Mouse (Mus musculus) MEL (cell line): ENCODE results near the gene Plxnb1. TPM values are rescaled to one million over a fixed set of nuclear protein-coding genes. Genes with fewer than 3 reads are reported as not detected.

ENCODE experiments used
- DNase-seq: peaks from one replicate; pipeline ENCODE4 v3.0.0; 2011; ENCODE audit warnings: low read depth, low spot score
- H3K27ac ChIP-seq: 2 replicates; pipeline ENCODE4 v1.5.1; 2012; ENCODE audit warnings: low read depth, mild to moderate bottlenecking, control low read depth, low read length, moderate library complexity; ENCODE audit not compliant: control insufficient read depth
- H3K27me3 ChIP-seq, 2 experiments: fragments of 150-350 bp in 1 of 2; sonication (generic) in 1 of 2; 2 replicates each; pipeline ENCODE4 v1.6.1; 2012; ENCODE audit warnings: low read length in 2 of 2, mild to moderate bottlenecking in 2 of 2, improper control_type of control experiment in 1 of 2, moderate library complexity in 1 of 2; ENCODE audit not compliant: insufficient read depth in 2 of 2, control insufficient read depth in 1 of 2
- H3K36me3 ChIP-seq, 2 experiments: 2 replicates each; pipeline ENCODE4 v1.6.1; 2012 to 2014; ENCODE audit warnings: low read length in 2 of 2, improper control_type of control experiment in 1 of 2, inconsistent platforms in 1 of 2, mild to moderate bottlenecking in 1 of 2; ENCODE audit not compliant: insufficient read depth in 2 of 2, control insufficient read depth in 1 of 2
- H3K4me1 ChIP-seq, 2 experiments: fragments of 150-350 bp in 1 of 2; sonication (generic) in 1 of 2; 2 replicates each; pipeline ENCODE4 v1.6.1; 2012; ENCODE audit warnings: low read length in 2 of 2, improper control_type of control experiment in 1 of 2, mild to moderate bottlenecking in 1 of 2; ENCODE audit not compliant: insufficient read depth in 2 of 2, control insufficient read depth in 1 of 2
- H3K4me3 ChIP-seq, 2 experiments: fragments of 150-350 bp in 1 of 2; sonication (generic) in 1 of 2; 2 replicates each; pipeline ENCODE4 v1.5.1; 2012; ENCODE audit warnings: low read depth in 2 of 2, low read length in 2 of 2, mild to moderate bottlenecking in 2 of 2, moderate library complexity in 2 of 2, control low read depth in 1 of 2, improper control_type of control experiment in 1 of 2; ENCODE audit not compliant: control insufficient read depth in 1 of 2, insufficient read depth in 1 of 2
- H3K79me2 ChIP-seq: 2 replicates; pipeline ENCODE4 v1.6.1; 2012; ENCODE audit warnings: mild to moderate bottlenecking, low read length, moderate library complexity; ENCODE audit not compliant: control insufficient read depth, poor library complexity, insufficient read depth
- H3K9ac ChIP-seq: 2 replicates; pipeline ENCODE4 v1.6.1; 2012; ENCODE audit warnings: low read depth, mild to moderate bottlenecking, control low read depth, low read length, moderate library complexity; ENCODE audit not compliant: control insufficient read depth, poor library complexity, severe bottlenecking
- H3K9me3 ChIP-seq: fragments of 150-350 bp; sonication (generic); replicated peaks from 2 replicates; pipeline ENCODE4 v1.6.1; 2012; ENCODE audit warnings: mild to moderate bottlenecking, low read length, improper control_type of control experiment, moderate library complexity; ENCODE audit not compliant: insufficient read depth
- BHLHE40 ChIP-seq: IDR thresholded peaks from 2 replicates; pipeline ENCODE4 v1.6.1; 2012; ENCODE audit warnings: low read depth, mild to moderate bottlenecking, inconsistent platforms, low read length, improper control_type of control experiment, borderline replicate concordance
- CTCF ChIP-seq, 3 experiments: IDR thresholded peaks in 2 of 3; conservative IDR thresholded peaks in 1 of 3; 2 replicates each; pipeline ENCODE4 v1.5.1; 2011 to 2012; ENCODE audit warnings: low read length in 3 of 3, low read depth in 2 of 3, mild to moderate bottlenecking in 2 of 3, improper control_type of control experiment in 1 of 3, inconsistent platforms in 1 of 3, mixed read lengths in 1 of 3, moderate library complexity in 1 of 3; ENCODE audit not compliant: control insufficient read depth in 1 of 3, insufficient read depth in 1 of 3, poor library complexity in 1 of 3, severe bottlenecking in 1 of 3
- E2F4 ChIP-seq: IDR thresholded peaks from 2 replicates; pipeline ENCODE4 v1.6.1; 2011; ENCODE audit warnings: low read depth, low read length, improper control_type of control experiment, borderline replicate concordance
- ELF1 ChIP-seq: IDR thresholded peaks from 2 replicates; pipeline ENCODE4 v1.6.1; 2014; ENCODE audit warnings: low read depth, mild to moderate bottlenecking, inconsistent platforms, low read length, improper control_type of control experiment, moderate library complexity
- ETS1 ChIP-seq: IDR thresholded peaks from 2 replicates; pipeline ENCODE4 v1.6.1; 2012; ENCODE audit warnings: low read depth, mild to moderate bottlenecking, inconsistent platforms, low read length, improper control_type of control experiment, moderate library complexity
- GATA1 ChIP-seq: IDR thresholded peaks from 2 replicates; pipeline ENCODE4 v1.6.1; 2011; ENCODE audit warnings: low read depth, low read length, improper control_type of control experiment
- KAT2A ChIP-seq: conservative IDR thresholded peaks from 2 replicates; pipeline ENCODE4 v1.6.1; 2012; ENCODE audit warnings: low read depth, low read length, improper control_type of control experiment, inconsistent platforms
- MAX ChIP-seq: IDR thresholded peaks from 2 replicates; pipeline ENCODE4 v1.6.1; 2011; ENCODE audit warnings: low read length, improper control_type of control experiment
- MAZ ChIP-seq: IDR thresholded peaks from 2 replicates; pipeline ENCODE4 v1.6.1; 2012; ENCODE audit warnings: low read depth, mild to moderate bottlenecking, inconsistent platforms, low read length, improper control_type of control experiment
- MYC ChIP-seq: IDR thresholded peaks from 2 replicates; pipeline ENCODE4 v1.6.1; 2011; ENCODE audit warnings: low read depth, mild to moderate bottlenecking, low read length, improper control_type of control experiment, moderate library complexity
- NELFE ChIP-seq: IDR thresholded peaks from 2 replicates; pipeline ENCODE4 v1.6.1; 2011; ENCODE audit warnings: low read depth, low read length, improper control_type of control experiment
- NRF1 ChIP-seq: IDR thresholded peaks from 2 replicates; pipeline ENCODE4 v1.6.1; 2014; ENCODE audit warnings: low read depth, mild to moderate bottlenecking, inconsistent platforms, low read length, improper control_type of control experiment, moderate library complexity; ENCODE audit not compliant: poor library complexity, insufficient read depth, severe bottlenecking
- POLR2AphosphoS2 ChIP-seq: IDR thresholded peaks from 2 replicates; pipeline ENCODE4 v1.6.1; 2011; ENCODE audit warnings: low read length, improper control_type of control experiment
- POLR2AphosphoS5 ChIP-seq: IDR thresholded peaks from 2 replicates; pipeline ENCODE4 v1.6.1; 2012; ENCODE audit warnings: low read depth, borderline replicate concordance, mild to moderate bottlenecking, inconsistent platforms, low read length, moderate library complexity, mixed read lengths
- RAD21 ChIP-seq: IDR thresholded peaks from 2 replicates; pipeline ENCODE4 v1.6.1; 2011; ENCODE audit warnings: mild to moderate bottlenecking, low read depth, low read length, improper control_type of control experiment
- RCOR1 ChIP-seq: IDR thresholded peaks from 2 replicates; pipeline ENCODE4 v1.6.1; 2012; ENCODE audit warnings: low read depth, mild to moderate bottlenecking, inconsistent platforms, low read length, improper control_type of control experiment
- SIN3A ChIP-seq: IDR thresholded peaks from 2 replicates; pipeline ENCODE4 v1.6.1; 2012; ENCODE audit warnings: low read length, improper control_type of control experiment, inconsistent platforms
- TAL1 ChIP-seq: IDR thresholded peaks from 2 replicates; pipeline ENCODE4 v1.6.1; 2012; ENCODE audit warnings: mild to moderate bottlenecking, inconsistent platforms, low read length, moderate library complexity, mixed read lengths
- TCF12 ChIP-seq: IDR thresholded peaks from 2 replicates; pipeline ENCODE4 v1.6.1; 2014; ENCODE audit warnings: low read depth, mild to moderate bottlenecking, inconsistent platforms, low read length, improper control_type of control experiment, moderate library complexity
- USF1 ChIP-seq: IDR thresholded peaks from 2 replicates; pipeline ENCODE4 v1.6.1; 2014; ENCODE audit warnings: low read depth, mild to moderate bottlenecking, inconsistent platforms, low read length, improper control_type of control experiment, moderate library complexity
- USF2 ChIP-seq, 2 experiments: IDR thresholded peaks; 2 replicates each; pipeline ENCODE4 v1.6.1; 2011 to 2012; ENCODE audit warnings: improper control_type of control experiment in 2 of 2, low read length in 2 of 2, borderline replicate concordance in 1 of 2, inconsistent platforms in 1 of 2, low read depth in 1 of 2, mild to moderate bottlenecking in 1 of 2; ENCODE audit not compliant: insufficient read depth in 1 of 2
- ZC3H11A ChIP-seq: IDR thresholded peaks from 2 replicates; pipeline ENCODE4 v1.6.1; 2012; ENCODE audit warnings: low read depth, mild to moderate bottlenecking, inconsistent platforms, low read length, improper control_type of control experiment
- ZKSCAN1 ChIP-seq: IDR thresholded peaks from 2 replicates; pipeline ENCODE4 v1.6.1; 2012; ENCODE audit warnings: low read depth, mild to moderate bottlenecking, inconsistent platforms, low read length, improper control_type of control experiment, moderate library complexity
- ZMIZ1 ChIP-seq: IDR thresholded peaks from 2 replicates; pipeline ENCODE4 v1.6.1; 2012; ENCODE audit warnings: low read depth, mild to moderate bottlenecking, inconsistent platforms, low read length, improper control_type of control experiment, moderate library complexity
- ZNF384 ChIP-seq: IDR thresholded peaks from 2 replicates; pipeline ENCODE4 v1.6.1; 2012; ENCODE audit warnings: low read depth, mild to moderate bottlenecking, inconsistent platforms, low read length, improper control_type of control experiment
- polyA plus RNA-seq, 2 experiments: library from polyadenylated mRNA; stranded (reverse) in 1 of 2; unstranded in 1 of 2; fragments of >175 nt in 1 of 2; fragments of >200 nt in 1 of 2; gene quantifications; 2 replicates each; pipeline versions ENCODE4 v1.2.1 to v1.2.4; 2012; ENCODE audit warnings: low replicate concordance in 2 of 2, low read depth in 1 of 2; ENCODE audit not compliant: insufficient read length in 2 of 2, insufficient read depth in 1 of 2, missing spikeins in 1 of 2
- total RNA-seq: library from RNA; depleted of rRNA; stranded (reverse); fragments of 300-350 nt; gene quantifications from 2 replicates; pipeline ENCODE4 v1.2.3, GENCODE M21; 2012

The Plxnb1 gene
- total and polyA plus RNA-seq, 3 experiments: 0.07 TPM; not detected in 2

DNA sequence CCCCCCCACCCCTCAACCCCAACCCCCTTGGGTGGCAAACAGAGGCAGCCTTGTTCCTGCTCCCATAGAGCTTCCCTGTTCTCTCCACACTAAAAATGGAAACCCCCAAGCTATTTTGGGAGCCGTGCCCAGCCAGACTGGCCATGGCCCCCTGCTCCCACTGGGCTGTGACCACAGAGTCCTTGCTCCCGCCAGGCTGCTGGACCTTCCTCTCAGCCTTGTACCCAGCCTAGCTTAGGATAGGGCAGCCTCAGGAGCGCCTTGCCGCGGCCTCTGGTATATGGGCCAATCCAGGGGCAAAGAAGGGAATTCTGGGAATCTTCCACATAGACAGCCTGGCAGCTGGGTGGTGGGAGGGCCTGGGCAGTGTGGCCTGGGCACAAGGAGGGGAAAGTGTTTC lies 2.6 kb downstream of the Plxnb1 start:
- H3K4me1 ChIP-seq: no peaks in the 10 kb centered on the region
- DNase-seq: no peak
- no peaks in the 10 kb centered on the region for H3K27me3 ChIP-seq
- H3K79me2 ChIP-seq: no peaks in the 10 kb centered on the region
- no peaks in the 10 kb centered on the region for H3K9me3 ChIP-seq
- H3K9ac ChIP-seq: no peak overlapping the region
- no peaks in the 10 kb centered on the region for H3K36me3 ChIP-seq
- H3K4me3 ChIP-seq: no peak overlapping the region
- no peak for TF ChIP-seq CTCF (IDR thresholded peaks at IDR 0.05 in 2 of 3, conservative IDR thresholded peaks at IDR 0.05 in 1 of 3; ENCODE audit: control insufficient read depth in 1 of 3, insufficient read depth in 1 of 3, low read depth in 2 of 3, low read length in 3 of 3, poor library complexity in 1 of 3, severe bottlenecking in 1 of 3)
- TF ChIP-seq POLR2AphosphoS2: no peak
- TF ChIP-seq ZMIZ1: no peak
- no peak for TF ChIP-seq ZKSCAN1
- TF ChIP-seq TAL1: no peak
- TF ChIP-seq MAZ: no peak
- TF ChIP-seq POLR2AphosphoS5: no peak
- no peak for TF ChIP-seq USF2 (IDR thresholded peaks at IDR 0.05; ENCODE audit: borderline replicate concordance in 1 of 2, insufficient read depth in 1 of 2, low read depth in 1 of 2, low read length in 2 of 2)
- no peak overlapping the region for H3K27ac ChIP-seq

- Histone ChIP-seq H3K4me1 (no peaks in the 10 kb centered on the region), H3K27me3 (no peaks in the 10 kb centered on the region), H3K79me2 (no peaks in the 10 kb centered on the region), H3K9ac (no peak overlapping the region), H3K36me3 (no peaks in the 10 kb centered on the region), H3K4me3 (no peak overlapping the region), H3K9me3 (no peaks in the 10 kb centered on the region), H3K27ac (no peak overlapping the region)
- no peak for DNase-seq
- no peak for TF ChIP-seq MYC
- no peak for TF ChIP-seq USF1
- no peak for TF ChIP-seq POLR2AphosphoS5
- TF ChIP-seq GATA1: no peak
- no peak for TF ChIP-seq RCOR1
- TF ChIP-seq ETS1: no peak
- TF ChIP-seq BHLHE40: no peak
- TF ChIP-seq SIN3A: no peak
- TF ChIP-seq NELFE: no peak
- TF ChIP-seq RAD21: no peak
- TF ChIP-seq KAT2A: no peak
- no peak for TF ChIP-seq ZC3H11A
- TF ChIP-seq MAX: no peak
- no peak for TF ChIP-seq ZMIZ1
- TF ChIP-seq NRF1: no peak
- no peak for TF ChIP-seq E2F4
- TF ChIP-seq ELF1: no peak
- no peak for TF ChIP-seq ZNF384
- no peak for TF ChIP-seq TCF12
- no peak for TF ChIP-seq CTCF (IDR thresholded peaks at IDR 0.05 in 2 of 3, conservative IDR thresholded peaks at IDR 0.05 in 1 of 3; ENCODE audit: control insufficient read depth in 1 of 3, insufficient read depth in 1 of 3, low read depth in 2 of 3, low read length in 3 of 3, poor library complexity in 1 of 3, severe bottlenecking in 1 of 3)
Observed at GRCm38 (mm10) chr9:109098366-109098765, 3.2 kb downstream of the Plxnb1 start.
